Mouse (Mus musculus) macrophage (primary cell): Measurements from ENCODE around the gene Dlg2. TPM values are rescaled to one million over a fixed set of nuclear protein-coding genes. Genes with fewer than 3 reads are reported as not detected.

ENCODE experiments used
- H3K27ac ChIP-seq: fragments of 350-480 bp; formaldehyde crosslinking; 2 replicates; pipeline ENCODE4 v1.9.0; 2021
- H3K36me3 ChIP-seq: fragments of 350-480 bp; formaldehyde crosslinking; 2 replicates; pipeline ENCODE4 v1.9.0; 2021; ENCODE audit errors: inconsistent target
- H3K4me3 ChIP-seq: fragments of 350-480 bp; formaldehyde crosslinking; 2 replicates; pipeline ENCODE4 v1.9.0; 2021; ENCODE audit errors: inconsistent target
- H3K79me2 ChIP-seq: fragments of 350-480 bp; formaldehyde crosslinking; 2 replicates; pipeline ENCODE4 v1.9.0; 2021; ENCODE audit errors: inconsistent target
- WGBS: methylation state at CpG from one replicate; pipeline ENCODE4 v1.1.7; 2026; ENCODE audit warnings: inconsistent platforms; ENCODE audit not compliant: missing documents; 5-methylcytosine and 5-hydroxymethylcytosine counted together
- polyA plus RNA-seq: library from polyadenylated mRNA; stranded (reverse); fragments of 250-400 nt; gene quantifications from 3 replicates; pipeline ENCODE4 v1.2.4, GENCODE M21; 2018; ENCODE audit warnings: inconsistent platforms

Gene Dlg2
- polyA plus RNA-seq, 1 experiment from 2014 or later: 0.13 TPM

DNA sequence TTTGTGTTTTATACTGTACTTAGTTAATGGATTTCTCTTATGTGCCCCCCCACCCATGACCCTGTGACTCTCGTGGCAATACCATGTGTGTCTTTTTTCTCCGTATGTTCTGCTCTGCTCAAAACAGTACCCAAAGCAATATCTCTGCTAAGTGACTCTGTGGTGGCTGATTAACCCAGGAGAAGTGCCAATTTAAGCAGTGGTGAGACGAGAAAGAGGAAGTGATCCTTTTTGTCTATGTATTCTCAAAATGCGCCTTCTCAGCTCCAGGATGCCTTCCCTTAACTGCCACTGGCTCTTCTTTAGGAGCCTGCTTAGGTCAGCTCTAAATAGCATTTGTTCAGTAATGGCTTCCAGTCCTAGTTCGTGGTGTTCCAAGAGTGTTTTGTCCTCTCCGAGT is 1240.2 kb downstream of the Dlg2 start:
- no peaks in the 10 kb centered on the region for H3K79me2 ChIP-seq
- no peak overlapping the region for H3K27ac ChIP-seq
- 13% methylated on average over 6 of the region's 6 CpGs for WGBS
- H3K4me3 ChIP-seq: no peak overlapping the region
- no peaks in the 10 kb centered on the region for H3K36me3 ChIP-seq

DNA sequence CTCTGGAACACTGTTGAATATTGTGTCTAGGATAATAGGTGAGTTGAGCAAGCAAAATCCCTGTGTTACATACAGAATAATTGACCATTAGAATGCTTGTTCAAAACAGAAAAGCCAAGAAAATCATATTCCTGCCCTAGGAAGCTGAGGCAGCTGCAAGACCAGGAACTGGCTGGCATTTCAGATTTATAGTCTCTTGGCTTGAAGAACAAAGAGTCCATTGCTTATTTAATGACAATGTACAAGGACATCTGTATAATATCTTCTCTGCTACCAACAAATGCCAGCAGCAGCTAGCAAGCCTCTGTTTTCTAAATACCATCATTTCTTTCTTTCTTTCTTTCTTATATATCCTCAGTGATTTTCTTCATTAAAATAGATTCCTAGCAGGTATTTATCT is 1243.8 kb downstream of the Dlg2 start:
- Histone ChIP-seq H3K79me2 (no peaks in the 10 kb centered on the region), H3K4me3 (no peak overlapping the region), H3K27ac (no peak overlapping the region), H3K36me3 (no peaks in the 10 kb centered on the region)

DNA sequence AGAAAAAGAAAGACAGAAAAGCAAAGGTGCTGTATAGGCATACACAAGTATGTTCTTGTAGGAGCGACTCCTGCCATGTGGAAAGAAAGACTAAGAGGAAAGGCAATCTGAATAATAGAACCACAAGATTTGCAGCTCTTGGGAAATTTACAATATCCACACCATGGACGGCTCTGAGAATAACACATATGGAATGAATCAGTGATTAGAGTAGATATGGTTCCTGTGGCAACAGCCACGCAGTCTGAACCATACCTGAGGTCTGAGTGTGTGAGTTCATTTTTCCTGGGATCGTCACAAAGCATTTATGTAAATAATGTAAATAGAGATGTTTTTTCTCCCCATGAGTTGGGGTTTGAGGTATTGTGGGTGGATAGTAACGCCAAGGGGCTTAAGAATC is 1247.9 kb downstream of the Dlg2 start:
- Histone ChIP-seq H3K4me3 (no peak overlapping the region), H3K36me3 (no peaks in the 10 kb centered on the region), H3K79me2 (no peaks in the 10 kb centered on the region), H3K27ac (no peak overlapping the region)
- 92% methylated on average over 5 of the region's 5 CpGs for WGBS

DNA sequence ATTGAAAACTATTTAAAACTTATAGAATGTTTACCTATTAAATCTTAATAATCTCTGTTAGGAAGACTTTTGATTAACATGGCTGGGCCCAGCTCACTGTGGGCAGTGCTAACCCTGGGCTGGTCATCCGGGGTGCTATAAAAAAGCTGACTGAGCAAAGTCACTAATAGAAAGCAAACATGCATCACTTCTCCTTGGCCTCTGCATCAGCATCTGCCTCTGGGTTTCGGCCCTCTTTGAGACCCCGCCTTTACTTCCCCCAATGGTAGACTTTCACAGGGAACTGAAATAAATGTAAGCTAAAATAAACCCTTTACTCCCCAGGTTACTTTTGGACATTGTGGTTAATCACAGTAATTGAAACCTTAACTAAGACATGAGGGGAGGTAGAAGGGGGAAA is 1264.3 kb downstream of the Dlg2 start:
- Histone ChIP-seq H3K27ac (no peak overlapping the region), H3K79me2 (no peaks in the 10 kb centered on the region), H3K36me3 (no peaks in the 10 kb centered on the region), H3K4me3 (no peak overlapping the region)
- 66% methylated on average over 3 of the region's 3 CpGs for WGBS

DNA sequence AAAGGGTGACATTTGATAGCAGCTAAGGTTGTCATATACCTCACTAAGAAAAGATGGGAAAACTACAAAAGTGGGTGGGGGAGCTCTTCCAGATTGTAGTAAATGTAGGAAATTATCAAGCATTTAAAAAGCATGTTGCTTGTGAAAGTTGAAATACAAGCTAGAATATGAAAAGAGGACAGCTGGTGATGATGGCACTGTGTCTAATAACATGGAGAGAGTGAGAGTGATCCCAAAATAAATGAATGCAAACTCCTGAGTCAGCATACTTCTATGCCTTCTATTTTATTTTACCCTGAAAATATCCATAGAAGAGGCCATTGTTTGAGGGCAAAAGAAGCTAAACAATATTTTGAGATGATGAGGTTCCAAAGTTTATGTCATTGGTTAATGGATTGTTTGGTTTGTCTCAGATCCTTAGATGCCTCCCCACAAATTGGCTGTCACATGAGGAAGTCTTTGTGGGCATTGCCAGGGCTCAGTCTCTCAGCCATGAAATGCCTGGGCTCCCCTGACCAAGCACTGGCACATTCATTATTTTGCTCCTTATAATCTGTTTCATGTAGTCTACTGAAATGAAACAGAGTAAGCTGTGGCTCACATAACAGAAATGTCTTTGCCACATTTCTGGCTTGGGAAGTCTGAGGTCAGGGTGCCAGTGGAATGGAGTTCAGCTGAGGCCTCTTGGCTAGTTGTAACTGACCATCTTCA is 1276.8 kb downstream of the Dlg2 start:
- H3K4me3 ChIP-seq: no peak overlapping the region
- H3K27ac ChIP-seq: no peak overlapping the region
- no peaks in the 10 kb centered on the region for H3K79me2 ChIP-seq
- no peaks in the 10 kb centered on the region for H3K36me3 ChIP-seq

DNA sequence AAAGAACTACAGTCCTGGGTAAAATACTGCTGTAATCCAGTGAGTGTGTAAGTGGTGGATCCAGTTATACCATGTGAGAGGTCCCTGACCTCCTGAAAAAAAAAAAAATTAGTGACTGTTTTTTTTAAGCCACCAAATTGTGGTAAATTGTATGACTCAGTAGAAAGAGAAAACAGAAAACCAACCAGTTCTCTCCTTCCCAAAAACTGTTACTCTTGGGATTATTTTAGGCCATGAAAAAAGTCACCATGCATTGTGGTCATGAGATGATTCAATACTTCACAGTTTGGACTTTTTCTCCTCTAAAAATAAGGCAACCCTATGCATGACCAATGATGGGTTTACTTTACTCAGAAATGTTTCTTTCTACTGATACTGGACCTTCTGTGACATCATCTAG is 1291.2 kb downstream of the Dlg2 start:
- H3K79me2 ChIP-seq: no peaks in the 10 kb centered on the region
- H3K4me3 ChIP-seq: no peak overlapping the region
- no peak overlapping the region for H3K27ac ChIP-seq
- no peaks in the 10 kb centered on the region for H3K36me3 ChIP-seq

DNA sequence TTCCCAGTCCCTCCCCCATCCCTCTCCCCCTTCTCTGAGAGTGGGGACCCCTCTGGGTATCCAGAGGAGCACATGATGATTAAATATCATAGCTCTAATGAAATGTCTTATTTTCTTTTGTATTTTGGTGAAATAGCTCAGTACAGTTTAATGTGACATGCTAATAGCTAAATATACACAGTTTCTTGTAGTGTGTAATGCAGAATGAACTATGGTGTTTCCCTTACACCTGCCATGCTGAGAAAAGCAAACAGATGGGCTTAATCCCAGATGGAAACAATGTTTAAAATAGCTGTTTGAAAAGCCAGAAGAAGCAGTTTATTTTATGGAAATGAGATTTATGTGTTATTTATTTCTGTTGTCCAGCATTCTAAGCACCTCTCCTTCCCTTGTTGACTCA is 1302.2 kb downstream of the Dlg2 start:
- H3K4me3 ChIP-seq: no peak overlapping the region
- H3K27ac ChIP-seq: no peak overlapping the region

DNA sequence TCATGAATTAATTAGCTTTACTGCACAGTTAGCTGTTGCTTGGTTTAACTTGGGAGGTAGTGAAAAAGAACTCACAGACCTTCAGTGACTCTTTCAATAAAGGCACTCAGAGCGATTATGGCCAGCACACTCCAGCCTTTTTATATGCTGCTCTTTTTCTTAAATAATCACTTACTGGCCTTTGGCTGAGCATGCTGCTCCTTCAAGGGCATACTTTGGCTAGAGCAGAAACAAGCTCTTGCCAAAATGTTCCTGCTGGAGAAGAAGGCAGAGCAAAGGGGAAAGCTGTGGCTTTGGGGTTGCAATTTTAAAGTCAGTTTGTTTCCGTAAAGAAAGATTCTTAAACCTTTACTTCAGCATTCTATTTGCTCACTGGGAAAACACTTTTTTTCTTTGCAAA is 1308.1 kb downstream of the Dlg2 start:
- Histone ChIP-seq H3K79me2 (no peaks in the 10 kb centered on the region), H3K4me3 (no peak overlapping the region), H3K27ac (no peak overlapping the region), H3K36me3 (no peaks in the 10 kb centered on the region)
- WGBS: 93% methylated on average over 2 of the region's 2 CpGs

More for the DNA sequence above, 1302.2 kb downstream of the Dlg2 start:
- Histone ChIP-seq H3K36me3 (no peaks in the 10 kb centered on the region), H3K79me2 (no peaks in the 10 kb centered on the region)

DNA sequence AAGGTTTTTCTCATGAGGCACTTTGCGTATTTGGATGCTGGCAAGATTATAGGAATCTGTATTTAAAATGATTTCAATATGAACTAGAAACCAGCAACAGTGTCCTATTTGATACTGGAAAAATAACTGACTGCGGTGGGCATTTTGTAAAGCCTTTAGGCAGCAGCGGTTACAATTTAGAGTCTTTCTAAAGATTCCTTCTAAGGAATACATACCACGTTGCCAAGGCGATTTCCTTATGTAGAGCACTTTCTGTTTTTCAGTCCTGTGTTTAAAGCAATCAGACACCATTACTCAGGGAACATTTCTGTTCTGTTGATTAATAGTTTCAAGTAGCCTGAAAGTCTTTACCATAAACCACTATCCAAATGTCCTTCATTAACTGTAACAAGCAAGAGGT is 1309.0 kb downstream of the Dlg2 start:
- WGBS: 99% methylated on average over 5 of the region's 5 CpGs
- Histone ChIP-seq H3K4me3 (no peak overlapping the region), H3K27ac (no peak overlapping the region), H3K79me2 (no peaks in the 10 kb centered on the region), H3K36me3 (no peaks in the 10 kb centered on the region)

DNA sequence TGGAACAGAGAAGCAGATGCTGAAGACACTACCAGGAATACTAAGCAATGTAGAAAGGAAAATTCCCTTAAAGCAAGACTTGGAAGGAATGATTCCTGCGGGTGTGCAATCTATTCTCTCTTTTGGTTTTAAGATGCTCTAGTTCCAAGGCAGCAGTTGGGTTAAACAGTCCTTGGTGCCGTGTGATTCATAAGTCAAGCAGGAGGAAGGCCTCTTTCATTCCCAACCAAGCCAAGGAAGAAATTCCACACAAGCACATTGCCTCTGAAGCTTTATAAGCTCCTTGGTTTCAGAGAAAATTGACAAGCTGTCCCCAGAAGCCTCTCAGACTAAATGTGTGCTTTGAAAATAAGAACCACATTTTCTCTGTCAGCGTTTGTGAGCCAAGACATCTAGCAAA is 1309.4 kb downstream of the Dlg2 start:
- H3K79me2 ChIP-seq: no peaks in the 10 kb centered on the region
- no peak overlapping the region for H3K27ac ChIP-seq
- no peaks in the 10 kb centered on the region for H3K36me3 ChIP-seq
- 95% methylated on average over 3 of the region's 3 CpGs for WGBS
- H3K4me3 ChIP-seq: no peak overlapping the region

DNA sequence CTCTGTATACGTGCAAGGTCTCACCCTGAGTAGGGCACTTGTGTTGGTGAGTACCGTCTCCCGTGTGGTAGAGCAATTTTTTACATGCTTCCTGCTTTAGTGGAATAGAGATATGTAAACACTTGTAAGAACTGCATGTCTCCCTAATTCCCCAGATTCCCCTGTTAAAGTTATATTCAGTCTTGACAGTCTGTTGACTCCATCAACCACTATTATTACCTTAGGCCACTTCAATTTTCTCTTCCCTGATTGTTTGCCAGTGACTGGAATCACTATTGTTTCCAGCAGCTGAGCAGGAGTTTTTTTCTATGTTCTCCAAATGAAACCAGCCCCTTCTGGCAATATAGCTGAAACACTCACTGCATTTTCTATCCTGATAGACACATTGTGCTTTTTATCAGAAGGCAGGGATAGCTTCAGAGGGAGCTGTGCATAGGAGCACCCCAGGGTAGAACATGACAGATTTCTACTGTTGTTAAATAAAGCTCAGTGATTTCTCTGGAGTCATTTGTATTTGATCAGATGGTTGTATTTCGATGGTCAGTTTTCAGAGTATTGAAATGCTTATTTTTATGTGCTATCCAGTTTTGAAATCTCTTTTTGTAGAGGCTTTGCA is 1314.6 kb downstream of the Dlg2 start:
- WGBS: 77% methylated on average over 4 of the region's 4 CpGs
- H3K36me3 ChIP-seq: no peaks in the 10 kb centered on the region
- H3K27ac ChIP-seq: no peak overlapping the region
- no peaks in the 10 kb centered on the region for H3K79me2 ChIP-seq
- H3K4me3 ChIP-seq: no peak overlapping the region

DNA sequence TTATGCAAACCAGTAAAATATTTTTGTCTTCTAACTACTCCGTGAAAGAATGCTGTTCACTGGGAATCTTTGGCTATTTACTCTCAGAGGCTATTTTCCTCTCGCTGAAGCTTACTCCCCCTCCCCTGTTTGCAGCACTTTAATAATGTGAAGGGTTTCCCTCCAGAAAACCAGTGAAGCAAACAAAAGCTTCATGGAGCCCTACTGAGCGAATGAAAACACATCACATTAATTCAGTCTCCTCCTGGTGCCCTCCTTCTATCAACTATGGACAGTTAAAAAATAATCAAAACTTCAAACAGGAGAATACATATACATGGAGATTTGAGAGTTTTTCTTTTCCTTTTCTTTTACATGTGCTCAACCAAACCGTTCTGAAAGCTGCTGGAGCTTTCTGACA is 1330.2 kb downstream of the Dlg2 start:
- Histone ChIP-seq H3K27ac (no peak overlapping the region), H3K4me3 (no peak overlapping the region), H3K79me2 (no peaks in the 10 kb centered on the region), H3K36me3 (no peaks in the 10 kb centered on the region)
- 73% methylated on average over 4 of the region's 4 CpGs for WGBS

DNA sequence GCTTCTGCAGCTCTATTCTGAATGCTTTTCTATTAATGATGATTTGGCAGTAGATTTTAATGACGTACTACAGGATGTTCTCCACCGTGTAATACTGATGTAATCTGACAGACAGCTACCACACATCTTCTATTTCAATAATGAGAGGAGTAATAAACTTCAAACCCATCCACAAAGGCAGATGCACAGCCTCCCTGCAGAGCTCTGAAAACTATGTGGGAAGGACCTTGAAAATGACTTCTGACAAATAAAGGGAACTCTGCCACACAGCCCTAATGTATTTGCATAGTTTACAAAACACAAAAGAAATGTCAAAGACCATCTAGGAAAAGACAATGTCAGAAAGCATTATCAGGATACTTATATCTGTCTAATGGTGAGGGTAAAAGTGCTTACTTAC is 1334.3 kb downstream of the Dlg2 start:
- H3K27ac ChIP-seq: no peak overlapping the region
- H3K36me3 ChIP-seq: no peaks in the 10 kb centered on the region
- WGBS: 84% methylated on average over 2 of the region's 2 CpGs
- no peak overlapping the region for H3K4me3 ChIP-seq
- no peaks in the 10 kb centered on the region for H3K79me2 ChIP-seq

DNA sequence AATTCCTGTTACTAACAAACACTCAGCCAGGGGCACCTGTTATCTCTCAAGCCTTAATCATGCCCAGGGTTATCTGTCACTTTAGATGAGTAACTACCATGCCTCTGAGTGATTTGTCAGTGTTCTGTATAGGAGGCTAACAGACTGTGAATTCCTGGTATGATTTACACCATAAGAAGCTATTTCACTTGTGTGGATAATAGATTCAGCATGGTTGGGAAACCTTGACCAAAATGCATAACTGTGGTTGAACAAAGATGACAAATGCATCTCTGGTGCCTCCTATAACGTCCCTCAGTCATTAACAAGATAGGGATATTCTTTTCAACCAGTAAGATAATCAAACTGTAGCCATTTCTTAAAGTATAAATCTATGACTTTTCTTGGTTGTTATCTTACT is 1341.5 kb downstream of the Dlg2 start:
- Histone ChIP-seq H3K4me3 (no peak overlapping the region), H3K27ac (no peak overlapping the region), H3K36me3 (no peaks in the 10 kb centered on the region), H3K79me2 (no peaks in the 10 kb centered on the region)
- 73% methylated on average over 1 of the region's 1 CpGs for WGBS

DNA sequence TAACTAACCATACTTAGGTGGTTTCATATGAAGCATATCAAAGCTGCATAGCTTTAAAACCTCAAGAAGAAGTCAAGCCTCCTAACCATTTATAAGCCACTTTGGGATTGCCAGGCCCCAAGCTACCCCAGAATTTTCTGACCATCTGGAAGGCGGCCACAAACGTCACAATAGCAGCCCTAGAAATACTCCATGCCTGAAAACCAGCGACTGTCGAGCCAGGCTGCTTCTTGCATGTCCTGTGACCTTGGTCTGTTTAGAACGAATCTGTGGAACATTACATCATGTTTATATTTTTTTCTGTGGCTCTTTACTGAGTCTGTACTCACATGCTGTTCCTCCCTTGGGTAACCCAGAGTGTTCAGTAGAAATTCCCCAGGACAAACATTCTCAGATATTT is 1355.7 kb downstream of the Dlg2 start:
- Histone ChIP-seq H3K79me2 (no peaks in the 10 kb centered on the region), H3K4me3 (no peak overlapping the region), H3K36me3 (no peaks in the 10 kb centered on the region), H3K27ac (no peak overlapping the region)
- WGBS: 90% methylated on average over 5 of the region's 5 CpGs

DNA sequence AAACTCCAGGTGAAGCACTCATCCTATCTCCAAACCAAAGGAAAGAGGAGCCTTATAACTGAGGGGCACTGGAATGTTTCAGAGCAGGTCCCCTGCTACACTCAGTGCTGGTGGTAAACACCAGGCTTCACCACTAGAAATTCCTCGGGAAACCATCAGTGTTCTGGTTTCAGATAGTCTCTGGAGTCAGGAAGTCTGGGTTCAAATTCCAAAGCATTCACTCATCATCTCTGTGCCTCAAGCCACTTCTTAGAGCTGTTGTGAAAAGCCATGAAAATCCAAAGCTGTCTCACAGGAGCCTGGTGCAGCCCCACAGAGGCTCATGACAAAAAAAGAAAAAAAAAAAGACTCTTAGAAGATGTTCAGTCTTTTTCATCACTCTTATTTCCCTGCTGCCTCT is 1369.3 kb downstream of the Dlg2 start:
- 40% methylated on average over 1 of the region's 1 CpGs for WGBS
- no peak overlapping the region for H3K4me3 ChIP-seq
- no peaks in the 10 kb centered on the region for H3K36me3 ChIP-seq
- no peak overlapping the region for H3K27ac ChIP-seq
- H3K79me2 ChIP-seq: no peaks in the 10 kb centered on the region
